16 mouse cellular contexts compared by ENCODE assay signal in the genomic region with DNA sequence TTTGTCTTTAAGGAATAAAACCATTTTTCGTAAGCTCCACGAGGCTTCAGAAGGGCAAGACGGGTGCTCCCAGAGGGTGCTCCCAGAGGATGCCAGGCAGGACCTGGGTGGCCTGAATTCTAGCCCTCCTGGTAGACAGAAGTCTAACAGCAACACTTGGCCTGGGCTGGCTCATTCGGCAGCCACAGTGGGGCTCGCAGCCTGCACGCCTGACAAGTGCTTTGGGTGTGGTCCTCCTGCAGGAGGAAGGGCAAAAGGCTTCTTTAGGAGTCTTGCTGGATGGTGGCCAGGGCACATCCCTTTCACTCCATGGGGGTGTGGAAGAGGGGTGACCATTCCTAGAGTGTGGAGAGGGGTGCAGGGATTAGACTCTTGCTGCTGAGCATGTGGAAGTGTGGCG. TPM values are rescaled to one million over a fixed set of nuclear protein-coding genes. Genes with fewer than 3 reads are reported as not detected.
A peak's percentile ranks its signal among the peaks of the same experiment; 100 is the strongest.
DNase-seq lines count a peak whose midpoint lies in the region.
"Had no signal": no experiment of that assay in that cellular context is flagged by ENCODE, and none has a peak within 500 bp of the region (broad histone marks: within the 10 kb centered on the region; RNA-seq: fewer than 3 reads in every experiment).

No protein-coding gene starts in this region.

- DNase-seq in testis, postnatal 10 days (ENCODE audit: low spot score), result peak; percentile 40
- no peak for DNase-seq in testis, postnatal 14 days (ENCODE audit: low spot score)
- peak; percentile 61 for DNase-seq in ES-CJ7 (ENCODE audit: low read depth, low spot score)
- DNase-seq in ZHBTc4 (ENCODE audit: low read depth, low spot score), result peak; percentile 63
- no peak for DNase-seq in kidney, adult 11 months
- no peak for DNase-seq in adipocyte (ENCODE audit: low spot score)
- DNase-seq in gastrocnemius, postnatal 25 days, result no peak
- DNase-seq: adrenal gland, adult 8-10 months; adrenal gland, postnatal 14 days; adrenal gland, postnatal 36 days; cerebellum, adult 11-12 months; cerebellum, adult 2 months; cerebellum, adult 9-10 months; cerebellum, postnatal 10 days; cerebellum, postnatal 25 days had no signal

RNA-seq across cellular contexts. Expression of a gene that starts 46.4 kb away (rescaled TPM):
- total RNA-seq in gastrocnemius, postnatal 25 days (2021), result 1 to 10 TPM; 2.1 to 3.0 TPM
- total RNA-seq: MEL had no signal

RNA-seq across cellular contexts. Expression of a gene that starts 48.4 kb away (rescaled TPM):
- 1 to 10 TPM; 4.1 to 6.9 TPM for total RNA-seq in gastrocnemius, postnatal 25 days (2021)
- total RNA-seq: MEL had no signal

RNA-seq across cellular contexts. Expression of a gene that starts 51.1 kb away (rescaled TPM):
- total RNA-seq in gastrocnemius, postnatal 25 days (2021), result 1 to 10 TPM; 5.4 to 5.5 TPM

Comparison
In these comparisons a context has a peak if more than half of its experiments do, and no peak if none do; other contexts are left out.
1. DNase-seq: peak in testis, postnatal 10 days (single experiment), ES-CJ7 (single experiment) and ZHBTc4 (single experiment); none in testis, postnatal 14 days (single experiment), kidney, adult 11 months (single experiment), adipocyte (single experiment) and gastrocnemius, postnatal 25 days (single experiment).